Mouse (Mus musculus): ENCODE data around the gene Rabepk. TPM values are rescaled to one million over a fixed set of nuclear protein-coding genes. Genes with fewer than 3 reads are reported as not detected.
"Not testable (repeated sequence)": the region's sequence is repeated elsewhere in the genome, so short reads cannot be mapped to it uniquely, and the experiment has no call there.

The Rabepk gene
- polyA plus RNA-seq, 1 experiment from 2014 or later, result 34.2 TPM

GRCm38 (mm10) chr2:34800371-34800770, 659 bp upstream of the Rabepk start:
- H3K4me2 ChIP-seq (ENCODE audit: low read depth), result no peak overlapping the region
- DNase-seq (ENCODE audit: low spot score), result no peak
- no peak overlapping the region for H3K27ac ChIP-seq (ENCODE audit: low read depth, low read length)
- H3K4me1 ChIP-seq (ENCODE audit: control insufficient read depth, insufficient read depth, low read length), result peaks cover 5% of the 10 kb centered on the region; the same call in 1 of the 2 replicates
- no peaks in the 10 kb centered on the region for H3K9me3 ChIP-seq (ENCODE audit: control insufficient read depth, low read length)
- no peaks in the 10 kb centered on the region for H3K27me3 ChIP-seq (ENCODE audit: control insufficient read depth, insufficient read depth, low read length)
- H3K36me3 ChIP-seq (ENCODE audit: control insufficient read depth, insufficient read depth, low read length), result no peaks in the 10 kb centered on the region
- no peak overlapping the region for H3K4me3 ChIP-seq (ENCODE audit: low read depth, low read length)
- WGBS, result 79% methylated on average over 7 of the region's 7 CpGs
- H3K9ac ChIP-seq (ENCODE audit: low read length), result no peak overlapping the region; the same call in 1 of the 2 replicates
- ATAC-seq (ENCODE audit: insufficient read depth, low FRiP score, low TSS enrichment), result no peak

GRCm38 (mm10) chr2:34795426-34795825, 4.3 kb downstream of the Rabepk start:
- Histone ChIP-seq H3K9me3 (ENCODE audit: control insufficient read depth, low read length) (no peaks in the 10 kb centered on the region), H3K4me2 (ENCODE audit: low read depth) (no peak overlapping the region), H3K36me3 (ENCODE audit: control insufficient read depth, insufficient read depth, low read length) (no peaks in the 10 kb centered on the region), H3K27ac (ENCODE audit: low read depth, low read length) (no peak overlapping the region), H3K9ac (ENCODE audit: low read length) (no peak overlapping the region), H3K4me1 (ENCODE audit: control insufficient read depth, insufficient read depth, low read length) (no peaks in the 10 kb centered on the region), H3K27me3 (ENCODE audit: control insufficient read depth, insufficient read depth, low read length) (no peaks in the 10 kb centered on the region), H3K4me3 (ENCODE audit: low read depth, low read length) (no peak overlapping the region)
- DNase-seq (ENCODE audit: low spot score), result no peak
- 94% methylated on average over 7 of the region's 7 CpGs for WGBS
- no peak for ATAC-seq (ENCODE audit: insufficient read depth, low FRiP score, low TSS enrichment)

- H3K27me3 ChIP-seq (ENCODE audit: control insufficient read depth, insufficient read depth, low read length), result no peaks in the 10 kb centered on the region
- H3K27ac ChIP-seq (ENCODE audit: low read depth, low read length), result no peak overlapping the region
- no peaks in the 10 kb centered on the region for H3K4me1 ChIP-seq (ENCODE audit: control insufficient read depth, insufficient read depth, low read length)
- H3K9ac ChIP-seq (ENCODE audit: low read length), result no peak overlapping the region
- no peak overlapping the region for H3K4me3 ChIP-seq (ENCODE audit: low read depth, low read length)
- ATAC-seq (ENCODE audit: insufficient read depth, low FRiP score, low TSS enrichment) (no peak), DNase-seq (ENCODE audit: low spot score) (no peak)
- no peaks in the 10 kb centered on the region for H3K36me3 ChIP-seq (ENCODE audit: control insufficient read depth, insufficient read depth, low read length)
- 84% methylated on average over 2 of the region's 2 CpGs for WGBS
- H3K9me3 ChIP-seq (ENCODE audit: control insufficient read depth, low read length), result no peaks in the 10 kb centered on the region
- H3K4me2 ChIP-seq (ENCODE audit: low read depth), result no peak overlapping the region
Measured at GRCm38 (mm10) chr2:34794511-34794910, 5.2 kb downstream of the Rabepk start.

GRCm38 (mm10) chr2:34792543-34792942, 7.2 kb downstream of the Rabepk start:
- ATAC-seq (ENCODE audit: insufficient read depth, low FRiP score, low TSS enrichment); DNase-seq (ENCODE audit: low spot score); H3K4me3 ChIP-seq (ENCODE audit: low read depth, low read length); H3K9me3 ChIP-seq (ENCODE audit: control insufficient read depth, low read length); H3K27ac ChIP-seq (ENCODE audit: low read depth, low read length); H3K4me2 ChIP-seq (ENCODE audit: low read depth); H3K27me3 ChIP-seq (ENCODE audit: control insufficient read depth, insufficient read depth, low read length); H3K9ac ChIP-seq (ENCODE audit: low read length); H3K4me1 ChIP-seq (ENCODE audit: control insufficient read depth, insufficient read depth, low read length); H3K36me3 ChIP-seq (ENCODE audit: control insufficient read depth, insufficient read depth, low read length): not testable (repeated sequence)
- 90% methylated on average over 2 of the region's 2 CpGs for WGBS

GRCm38 (mm10) chr2:34790282-34790681, 9.4 kb downstream of the Rabepk start:
- no peak for ATAC-seq (ENCODE audit: insufficient read depth, low FRiP score, low TSS enrichment)
- WGBS, result 92% methylated on average over 8 of the region's 8 CpGs
- Histone ChIP-seq H3K4me2 (ENCODE audit: low read depth) (no peak overlapping the region), H3K4me3 (ENCODE audit: low read depth, low read length) (no peak overlapping the region), H3K27me3 (ENCODE audit: control insufficient read depth, insufficient read depth, low read length) (no peaks in the 10 kb centered on the region), H3K4me1 (ENCODE audit: control insufficient read depth, insufficient read depth, low read length) (no peaks in the 10 kb centered on the region), H3K27ac (ENCODE audit: low read depth, low read length) (no peak overlapping the region), H3K9ac (ENCODE audit: low read length) (no peak overlapping the region), H3K9me3 (ENCODE audit: control insufficient read depth, low read length) (no peaks in the 10 kb centered on the region), H3K36me3 (ENCODE audit: control insufficient read depth, insufficient read depth, low read length) (no peaks in the 10 kb centered on the region)
- no peak for DNase-seq (ENCODE audit: low spot score)

- peak; percentile 38 for DNase-seq (ENCODE audit: low spot score)
- no peaks in the 10 kb centered on the region for H3K9me3 ChIP-seq (ENCODE audit: control insufficient read depth, low read length)
- no peak for ATAC-seq (ENCODE audit: insufficient read depth, low FRiP score, low TSS enrichment)
- H3K4me2 ChIP-seq (ENCODE audit: low read depth), result no peak overlapping the region
- H3K36me3 ChIP-seq (ENCODE audit: control insufficient read depth, insufficient read depth, low read length), result peaks cover 7% of the 10 kb centered on the region
- no peak overlapping the region for H3K9ac ChIP-seq (ENCODE audit: low read length)
- H3K27me3 ChIP-seq (ENCODE audit: control insufficient read depth, insufficient read depth, low read length), result no peaks in the 10 kb centered on the region
- WGBS, result 86% methylated on average over 2 of the region's 2 CpGs
- H3K4me1 ChIP-seq (ENCODE audit: control insufficient read depth, insufficient read depth, low read length), result no peaks in the 10 kb centered on the region
- H3K27ac ChIP-seq (ENCODE audit: low read depth, low read length), result no peak overlapping the region
- no peak overlapping the region for H3K4me3 ChIP-seq (ENCODE audit: low read depth, low read length)
Measured at GRCm38 (mm10) chr2:34784085-34784484, 15.6 kb downstream of the Rabepk start.

- Histone ChIP-seq H3K36me3 (ENCODE audit: control insufficient read depth, insufficient read depth, low read length) (peaks cover 9% of the 10 kb centered on the region), H3K9me3 (ENCODE audit: control insufficient read depth, low read length) (no peaks in the 10 kb centered on the region), H3K4me1 (ENCODE audit: control insufficient read depth, insufficient read depth, low read length) (no peaks in the 10 kb centered on the region), H3K4me2 (ENCODE audit: low read depth) (no peak overlapping the region), H3K27ac (ENCODE audit: low read depth, low read length) (no peak overlapping the region), H3K9ac (ENCODE audit: low read length) (no peak overlapping the region), H3K4me3 (ENCODE audit: low read depth, low read length) (no peak overlapping the region), H3K27me3 (ENCODE audit: control insufficient read depth, insufficient read depth, low read length) (no peaks in the 10 kb centered on the region)
- ATAC-seq (ENCODE audit: insufficient read depth, low FRiP score, low TSS enrichment) (no peak), DNase-seq (ENCODE audit: low spot score) (no peak)
- WGBS, result 95% methylated on average over 14 of the region's 14 CpGs
Measured at GRCm38 (mm10) chr2:34783064-34784020, 16.4 kb downstream of the Rabepk start.

GRCm38 (mm10) chr2:34777237-34777868, 22.4 kb downstream of the Rabepk start:
- Histone ChIP-seq H3K4me2 (ENCODE audit: low read depth) (no peak overlapping the region), H3K36me3 (ENCODE audit: control insufficient read depth, insufficient read depth, low read length) (peaks cover 31% of the 10 kb centered on the region), H3K9ac (ENCODE audit: low read length) (no peak overlapping the region), H3K9me3 (ENCODE audit: control insufficient read depth, low read length) (no peaks in the 10 kb centered on the region), H3K27me3 (ENCODE audit: control insufficient read depth, insufficient read depth, low read length) (no peaks in the 10 kb centered on the region), H3K4me3 (ENCODE audit: low read depth, low read length) (no peak overlapping the region), H3K4me1 (ENCODE audit: control insufficient read depth, insufficient read depth, low read length) (peaks cover 42% of the 10 kb centered on the region), H3K27ac (ENCODE audit: low read depth, low read length) (no peak overlapping the region)
- no peak for ATAC-seq (ENCODE audit: insufficient read depth, low FRiP score, low TSS enrichment)
- WGBS, result 69% methylated on average over 1 of the region's 1 CpGs
- DNase-seq (ENCODE audit: low spot score), result no peak

Measured in neural tube, embryonic 11.5 days (tissue).